Mouse (Mus musculus) stomach, embryonic 14.5 days (tissue): ENCODE results near the gene Plekho2. TPM values are rescaled to one million over a fixed set of nuclear protein-coding genes. Genes with fewer than 3 reads are reported as not detected.

Experiments used
- ATAC-seq: fragments of 200-750 bp; cut with Nextera tagmentation; 2 replicates; pipeline ENCODE4 v1.8.0; 2017; ENCODE audit warnings: low read depth, moderate TSS enrichment; ENCODE audit not compliant: insufficient number of reproducible peaks, insufficient read depth, low FRiP score
- H3K27ac ChIP-seq: fragments of 300-500 bp; sonication (generic); 2 replicates; pipeline ENCODE4 v1.5.1; 2014; ENCODE audit warnings: mild to moderate bottlenecking, low read length, moderate library complexity, mixed read lengths
- H3K27me3 ChIP-seq: fragments of 300-500 bp; sonication (generic); 2 replicates; pipeline ENCODE4 v1.6.1; 2014; ENCODE audit warnings: low read length, control low read depth, mixed read lengths; ENCODE audit not compliant: control insufficient read depth, insufficient read depth
- H3K36me3 ChIP-seq: fragments of 300-500 bp; sonication (generic); 2 replicates; pipeline ENCODE4 v1.6.1; 2014; ENCODE audit warnings: mild to moderate bottlenecking, control low read depth, low read length, moderate library complexity, mixed read lengths; ENCODE audit not compliant: control insufficient read depth, insufficient read depth
- H3K4me1 ChIP-seq: fragments of 300-500 bp; sonication (generic); 2 replicates; pipeline ENCODE4 v1.6.1; 2014; ENCODE audit warnings: low read length, control low read depth, mixed read lengths; ENCODE audit not compliant: control insufficient read depth, insufficient read depth
- H3K4me2 ChIP-seq: fragments of 300-500 bp; sonication (generic); replicated peaks from 2 replicates; pipeline ENCODE4 v1.6.1; 2014; ENCODE audit warnings: low read depth, low read length, control low read depth
- H3K4me3 ChIP-seq: fragments of 300-500 bp; sonication (generic); 2 replicates; pipeline ENCODE4 v1.5.1; 2014; ENCODE audit warnings: low read depth, low read length, control low read depth
- H3K9ac ChIP-seq: fragments of 300-500 bp; sonication (generic); replicated peaks from 2 replicates; pipeline ENCODE4 v1.6.1; 2014; ENCODE audit warnings: low read depth, mild to moderate bottlenecking, control low read depth, low read length, moderate library complexity, mixed read lengths
- H3K9me3 ChIP-seq: fragments of 300-500 bp; sonication (generic); 2 replicates; pipeline ENCODE4 v1.6.1; 2016; ENCODE audit warnings: low read depth, low read length, control low read depth; ENCODE audit not compliant: control insufficient read depth
- WGBS: fragments of 180-500 bp; shearing (Covaris S2); extraction: QIAGEN DNeasy Blood & Tissue Kit; methylation state at CpG from one replicate; pipeline ENCODE4 v1.1.7; 2014; 5-methylcytosine and 5-hydroxymethylcytosine counted together
- polyA plus RNA-seq: library from polyadenylated mRNA; unstranded; fragments of >200 nt; fragmentation: Nextera tagmentation; extraction: Ambion mirVana; gene quantifications from 2 replicates; pipeline ENCODE4 v1.2.1, GENCODE M21; 2014

The Plekho2 gene
- polyA plus RNA-seq, 1 experiment from 2014 or later: 21.2 TPM

DNA sequence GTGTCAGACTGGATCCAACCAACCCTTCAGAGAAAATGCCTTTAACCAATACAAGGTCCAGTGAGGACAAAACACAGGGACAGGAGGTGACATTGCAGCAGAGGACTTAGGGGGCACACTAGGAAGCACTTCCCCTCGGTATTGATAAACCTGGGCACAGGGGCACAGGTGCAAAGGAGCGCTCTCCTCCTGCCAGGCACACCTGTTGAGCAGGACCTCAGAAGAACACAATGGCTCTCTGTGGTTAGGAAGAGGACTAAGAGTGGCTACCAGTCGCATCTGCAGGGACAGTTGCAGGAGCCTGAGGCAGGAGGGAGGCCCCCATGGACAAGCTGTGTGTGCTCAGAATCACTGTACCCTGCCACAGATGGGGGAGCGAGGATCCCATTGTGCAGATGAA is 43.3 kb downstream of the Plekho2 start:
- Histone ChIP-seq H3K9me3 (no peaks in the 10 kb centered on the region), H3K9ac (no peak overlapping the region), H3K27ac (no peak overlapping the region), H3K4me3 (no peak overlapping the region), H3K27me3 (no peaks in the 10 kb centered on the region), H3K4me1 (peaks cover 3% of the 10 kb centered on the region; the same call in 1 of the 2 replicates), H3K4me2 (no peak overlapping the region), H3K36me3 (no peaks in the 10 kb centered on the region)
- WGBS: 78% methylated on average over 4 of the region's 4 CpGs
- ATAC-seq: no peak

DNA sequence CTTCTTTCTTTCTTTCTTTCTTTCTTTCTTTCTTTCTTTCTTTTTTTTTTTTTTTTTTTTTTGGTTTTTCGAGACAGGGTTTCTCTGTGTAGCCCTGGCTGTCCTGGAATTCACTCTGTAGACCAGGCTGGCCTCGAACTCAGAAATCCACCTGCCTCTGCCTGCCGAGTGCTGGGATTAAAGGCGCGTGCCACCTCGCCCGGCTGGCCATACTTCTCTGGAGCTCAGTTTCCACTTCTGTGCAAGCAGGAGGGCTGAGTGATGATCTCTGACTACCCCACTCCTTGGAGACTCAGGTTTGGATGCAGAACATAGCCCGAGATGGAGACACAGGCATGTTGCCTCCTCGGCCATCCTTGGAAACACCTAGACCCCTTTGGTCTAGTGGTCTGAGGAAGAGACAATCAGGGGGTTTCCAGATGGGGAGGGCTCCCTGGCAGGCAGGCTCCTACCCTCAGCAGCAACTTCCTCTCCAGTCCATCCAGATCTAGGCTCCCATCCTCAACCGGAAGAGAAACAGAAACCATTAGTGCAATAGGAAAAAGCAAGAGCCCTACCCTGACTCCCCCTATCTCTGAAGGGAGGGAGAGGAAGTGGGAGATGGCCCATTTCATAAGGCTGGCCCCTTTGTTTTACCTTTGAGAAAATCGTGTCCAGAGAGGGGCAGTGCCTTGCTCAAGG is 43.9 kb downstream of the Plekho2 start:
- H3K9ac ChIP-seq: no peak overlapping the region
- no peaks in the 10 kb centered on the region for H3K4me1 ChIP-seq
- H3K36me3 ChIP-seq: no peaks in the 10 kb centered on the region
- no peaks in the 10 kb centered on the region for H3K27me3 ChIP-seq
- 82% methylated on average over 10 of the region's 11 CpGs for WGBS
- no peak overlapping the region for H3K4me2 ChIP-seq
- H3K27ac ChIP-seq: no peak overlapping the region
- no peak for ATAC-seq
- no peak overlapping the region for H3K4me3 ChIP-seq
- no peaks in the 10 kb centered on the region for H3K9me3 ChIP-seq

DNA sequence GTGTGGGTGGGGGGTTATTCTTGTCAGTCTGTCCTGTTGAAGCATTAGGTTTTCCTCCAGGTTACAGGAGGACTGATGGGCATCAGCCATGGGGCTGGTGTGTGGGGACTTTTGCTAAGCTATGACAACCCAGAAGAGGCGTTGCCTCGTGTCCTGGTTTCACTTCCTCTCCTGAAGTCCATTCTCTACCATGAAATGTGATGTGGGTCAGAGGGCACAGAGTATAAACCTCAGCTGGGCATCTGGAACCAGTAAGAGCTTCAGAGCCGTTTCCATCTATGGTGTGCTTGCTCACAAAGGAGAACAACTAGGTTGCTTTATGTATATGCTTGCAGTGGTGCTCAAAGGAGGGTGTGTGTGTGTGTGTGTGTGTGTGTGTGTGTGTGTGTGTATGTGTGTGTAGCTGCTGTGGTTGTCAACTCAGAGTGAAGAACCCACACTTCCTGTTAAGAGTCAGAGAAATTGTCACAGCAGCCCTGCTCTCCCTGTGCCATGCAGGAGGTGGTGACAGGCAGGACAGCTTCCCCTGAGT is 44.6 kb downstream of the Plekho2 start:
- no peaks in the 10 kb centered on the region for H3K9me3 ChIP-seq
- H3K4me1 ChIP-seq: no peaks in the 10 kb centered on the region
- H3K36me3 ChIP-seq: no peaks in the 10 kb centered on the region
- H3K27me3 ChIP-seq: no peaks in the 10 kb centered on the region
- no peak overlapping the region for H3K9ac ChIP-seq
- H3K4me2 ChIP-seq: no peak overlapping the region
- WGBS: 67% methylated on average over 3 of the region's 3 CpGs
- H3K4me3 ChIP-seq: no peak overlapping the region
- H3K27ac ChIP-seq: no peak overlapping the region
- no peak for ATAC-seq

DNA sequence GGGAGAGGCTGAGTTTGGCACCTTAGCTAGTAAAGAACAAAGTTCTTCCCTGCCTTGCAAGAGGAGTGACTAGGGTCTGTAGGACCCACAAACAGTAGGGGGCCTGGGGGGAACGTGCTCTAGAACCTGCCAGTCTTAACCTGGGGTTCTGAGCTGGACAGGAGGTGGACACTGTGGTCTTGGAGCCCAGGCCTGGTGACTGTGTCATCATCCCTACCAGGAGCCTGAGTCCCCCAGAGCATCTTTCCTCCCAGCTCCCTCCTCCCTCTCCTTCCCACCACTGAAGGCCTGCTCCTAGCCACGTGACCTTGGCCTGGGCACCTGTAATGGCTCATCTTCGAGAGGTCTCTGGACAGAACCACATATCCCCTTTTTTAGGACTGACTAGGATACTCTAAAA is 45.7 kb downstream of the Plekho2 start:
- ATAC-seq: no peak
- Histone ChIP-seq H3K27me3 (no peaks in the 10 kb centered on the region), H3K4me1 (no peaks in the 10 kb centered on the region), H3K27ac (no peak overlapping the region), H3K4me3 (no peak overlapping the region), H3K36me3 (no peaks in the 10 kb centered on the region), H3K9me3 (no peaks in the 10 kb centered on the region), H3K4me2 (no peak overlapping the region), H3K9ac (no peak overlapping the region)
- 92% methylated on average over 3 of the region's 3 CpGs for WGBS

DNA sequence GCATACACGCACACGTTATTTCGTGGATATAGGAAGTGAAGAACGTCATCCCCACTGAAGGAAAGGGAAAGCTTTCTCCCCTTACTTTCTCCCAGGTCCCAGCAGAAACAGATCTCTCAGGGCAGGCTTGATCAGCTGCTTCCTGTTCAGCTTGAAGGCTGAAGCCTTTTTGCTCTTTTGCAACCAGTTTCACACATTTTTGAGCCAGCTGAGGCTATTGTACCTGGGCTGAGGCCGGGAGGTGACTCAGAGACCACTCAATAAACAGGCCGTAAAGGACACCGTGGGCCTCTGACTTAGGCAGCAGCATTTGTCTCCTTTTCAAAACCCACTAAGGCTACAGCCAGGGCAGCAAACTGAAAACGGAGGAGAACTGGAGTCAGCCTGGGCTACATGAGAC is 46.9 kb downstream of the Plekho2 start:
- no peak for ATAC-seq
- no peaks in the 10 kb centered on the region for H3K9me3 ChIP-seq
- H3K27ac ChIP-seq: no peak overlapping the region
- no peak overlapping the region for H3K4me2 ChIP-seq
- H3K36me3 ChIP-seq: no peaks in the 10 kb centered on the region
- no peaks in the 10 kb centered on the region for H3K4me1 ChIP-seq
- WGBS: 62% methylated on average over 8 of the region's 8 CpGs
- no peaks in the 10 kb centered on the region for H3K27me3 ChIP-seq
- no peak overlapping the region for H3K9ac ChIP-seq
- H3K4me3 ChIP-seq: no peak overlapping the region

DNA sequence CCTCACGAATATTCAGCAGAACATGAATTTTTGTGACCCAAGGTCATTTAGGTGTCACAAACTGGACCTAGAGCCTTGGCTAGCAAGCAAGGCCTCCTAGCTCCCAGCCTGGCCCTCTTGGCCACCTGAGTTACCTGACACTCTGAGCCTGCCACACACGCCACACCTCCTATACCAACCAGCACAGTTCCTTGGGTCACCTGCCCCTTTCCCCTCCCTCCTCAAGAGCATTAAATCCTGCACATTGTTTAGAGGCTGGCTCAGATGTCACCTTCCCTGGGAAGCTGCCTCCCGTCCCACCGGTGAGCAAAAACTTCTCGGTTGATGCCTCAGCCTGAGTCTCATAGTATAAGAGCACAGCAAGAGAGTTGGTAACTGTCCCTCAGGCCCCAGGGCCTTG is 48.6 kb downstream of the Plekho2 start:
- Histone ChIP-seq H3K27me3 (no peaks in the 10 kb centered on the region), H3K4me1 (no peaks in the 10 kb centered on the region), H3K9ac (no peak overlapping the region), H3K9me3 (no peaks in the 10 kb centered on the region), H3K4me3 (no peak overlapping the region), H3K36me3 (no peaks in the 10 kb centered on the region), H3K27ac (no peak overlapping the region), H3K4me2 (no peak overlapping the region)
- 73% methylated on average over 5 of the region's 5 CpGs for WGBS
- ATAC-seq: no peak

DNA sequence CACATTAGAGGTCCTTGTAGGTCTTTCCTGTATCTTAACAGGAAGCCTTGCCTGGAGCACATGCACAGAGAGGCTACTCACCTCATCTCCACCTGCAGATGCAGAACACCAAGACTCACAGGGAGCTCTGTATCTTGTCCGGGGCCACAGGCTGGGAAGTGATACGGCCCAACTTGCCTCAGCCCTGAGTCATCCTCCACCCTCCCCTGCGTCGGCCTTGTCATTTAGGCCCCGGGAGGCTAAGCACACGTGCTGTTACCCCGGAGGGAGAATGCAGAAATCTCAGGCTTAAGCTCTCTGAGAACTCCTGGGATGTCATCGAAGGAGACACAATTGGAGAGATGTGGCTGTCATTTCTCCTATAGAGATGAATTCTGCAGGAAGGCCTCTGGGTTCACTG is 50.2 kb downstream of the Plekho2 start:
- no peaks in the 10 kb centered on the region for H3K36me3 ChIP-seq
- no peak overlapping the region for H3K4me3 ChIP-seq
- H3K4me1 ChIP-seq: no peaks in the 10 kb centered on the region
- H3K27ac ChIP-seq: no peak overlapping the region
- H3K27me3 ChIP-seq: no peaks in the 10 kb centered on the region
- no peak for ATAC-seq
- no peak overlapping the region for H3K4me2 ChIP-seq
- H3K9me3 ChIP-seq: no peaks in the 10 kb centered on the region
- H3K9ac ChIP-seq: no peak overlapping the region
- WGBS: 69% methylated on average over 8 of the region's 8 CpGs

DNA sequence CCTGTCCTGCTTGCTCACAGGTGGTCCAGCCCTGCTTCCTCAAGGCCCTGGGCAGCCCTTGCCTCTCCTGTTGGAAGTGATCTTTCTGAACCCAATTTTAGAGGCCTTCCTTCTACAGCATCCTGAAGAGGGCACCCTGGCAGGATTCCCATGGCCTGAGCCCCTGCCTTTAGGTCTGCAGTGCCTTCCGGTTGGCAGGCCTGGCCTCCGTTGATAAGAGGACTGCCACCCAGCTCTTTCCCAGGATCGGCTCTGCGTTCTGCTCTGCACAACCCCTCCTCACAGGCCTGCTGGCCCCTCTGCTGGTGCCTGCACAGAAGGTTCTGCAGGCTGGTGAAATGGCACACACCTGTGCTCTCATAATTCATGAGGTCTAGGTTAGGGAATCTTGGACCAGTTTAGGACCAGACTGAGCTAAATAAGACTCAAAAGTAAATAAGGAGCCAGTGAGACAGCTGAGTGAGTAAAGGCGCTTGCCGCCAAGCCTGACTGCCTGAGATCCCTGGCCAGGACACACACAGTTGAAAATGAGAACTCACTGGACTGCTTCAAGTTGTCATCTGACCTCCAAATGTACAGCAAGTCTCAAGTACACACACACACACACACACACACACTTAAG is 51.3 kb downstream of the Plekho2 start:
- no peak overlapping the region for H3K9ac ChIP-seq
- H3K27me3 ChIP-seq: no peaks in the 10 kb centered on the region
- no peaks in the 10 kb centered on the region for H3K9me3 ChIP-seq
- no peak overlapping the region for H3K4me2 ChIP-seq
- peak; percentile 61; the same call in 1 of the 2 replicates for ATAC-seq
- no peaks in the 10 kb centered on the region for H3K36me3 ChIP-seq
- H3K4me3 ChIP-seq: no peak overlapping the region
- H3K4me1 ChIP-seq: no peaks in the 10 kb centered on the region
- 63% methylated on average over 6 of the region's 6 CpGs for WGBS
- no peak overlapping the region for H3K27ac ChIP-seq
